Mouse (Mus musculus) liver, postnatal 0 days (tissue): Measurements from ENCODE around the gene Eif6.

Experiments
- CTCF ChIP-seq: sonication (generic); IDR thresholded peaks from 2 replicates; pipeline ENCODE4 v1.5.1; 2016; ENCODE audit warnings: antibody characterized with exemption, low read depth
- EP300 ChIP-seq: IDR thresholded peaks from 2 replicates; pipeline ENCODE4 v1.6.1; 2016; ENCODE audit warnings: antibody characterized with exemption, low read depth, mild to moderate bottlenecking

DNA sequence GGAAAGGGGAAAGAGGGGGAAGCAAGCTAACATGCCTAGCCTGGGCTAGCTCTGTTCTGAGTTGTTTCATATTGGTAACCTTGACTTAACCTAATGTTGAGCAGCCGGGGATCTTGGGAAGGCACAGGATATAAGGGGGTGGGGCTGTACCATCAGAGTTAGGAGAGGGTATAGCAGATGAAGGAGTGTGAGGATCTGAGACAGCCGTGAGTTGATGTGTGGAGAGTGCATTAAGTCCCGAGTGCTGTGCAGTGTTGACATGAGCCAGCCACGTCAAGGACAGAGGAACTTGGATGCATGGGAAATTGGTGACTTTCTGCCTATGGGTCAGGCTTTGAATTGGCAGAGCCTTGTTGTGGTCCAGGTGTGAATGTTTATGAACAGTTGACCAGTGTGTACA, 14.1 kb downstream of the Eif6 start:
- TF ChIP-seq CTCF (no peak), EP300 (no peak)
